Mouse (Mus musculus): ENCODE data around the gene Ttc36.
"Not testable (repeated sequence)": the region's sequence is repeated elsewhere in the genome, so short reads cannot be mapped to it uniquely, and the experiment has no call there.

Gene Ttc36

GRCm38 (mm10) chr9:44772392-44772749, 30.5 kb downstream of the Ttc36 start:
- no peak for DNase-seq (ENCODE audit: low spot score)

GRCm38 (mm10) chr9:44771376-44771775, 31.5 kb downstream of the Ttc36 start:
- no peak for DNase-seq (ENCODE audit: low spot score)

- not testable (repeated sequence) for DNase-seq (ENCODE audit: low spot score)
Measured at GRCm38 (mm10) chr9:44768029-44768394, 34.9 kb downstream of the Ttc36 start.

GRCm38 (mm10) chr9:44767101-44768028, 35.5 kb downstream of the Ttc36 start, which contains the start of the genes Arcn1 and Ift46:
Gene Arcn1 (minus strand): TSS chr9:44767845.
Gene Ift46 (plus strand): TSS chr9:44767908.
- peak; percentile 74 for DNase-seq (ENCODE audit: low spot score)

GRCm38 (mm10) chr9:44760873-44761272, 42.0 kb downstream of the Ttc36 start:
- DNase-seq (ENCODE audit: low spot score) = no peak
